Mouse (Mus musculus): ENCODE data around the gene Gstp2. TPM values are rescaled to one million over a fixed set of nuclear protein-coding genes. Genes with fewer than 3 reads are reported as not detected.
"Not testable (repeated sequence)": the region's sequence is repeated elsewhere in the genome, so short reads cannot be mapped to it uniquely, and the experiment has no call there.

Gene Gstp2
- polyA plus RNA-seq, 1 experiment, result 87.8 TPM

DNA sequence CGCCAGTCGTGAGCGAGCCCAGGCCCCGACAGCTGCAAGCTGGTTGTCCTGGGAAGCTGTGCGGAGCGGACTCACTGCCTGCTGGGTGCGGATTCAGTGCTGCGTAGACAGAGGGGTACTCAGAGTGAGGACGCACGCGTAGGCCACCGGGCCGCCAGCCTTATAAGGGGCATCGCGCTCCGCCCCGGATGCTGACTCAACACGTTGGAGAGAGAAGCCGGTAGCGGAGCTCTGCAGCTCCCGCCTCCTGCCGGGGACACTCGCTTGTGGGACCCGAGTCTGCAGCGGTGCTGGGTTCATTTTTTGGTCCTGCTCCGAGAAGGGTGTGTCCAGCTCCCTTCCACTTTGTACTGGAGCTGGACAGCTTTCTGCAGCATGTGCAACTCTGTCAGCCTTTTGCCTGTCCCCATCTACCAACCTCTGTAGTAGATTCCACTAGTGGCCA lies 8.0 kb downstream of the Gstp2 start, which contains the start of gene Gstp1:
Gene Gstp1, minus strand, starts transcription at position 198 of the 445 bp plus-strand sequence.
- TF ChIP-seq POLR2A (IDR thresholded peaks at IDR 0.05; ENCODE audit: borderline replicate concordance, extremely low read depth, low read depth, low read length), result peak; percentile 98
- peak; percentile 18; the same call in 1 of the 2 replicates for TF ChIP-seq CTCF (IDR thresholded peaks at IDR 0.05; ENCODE audit: insufficient read depth, low read length)
- peaks cover 9% of the 10 kb centered on the region; the same call in 1 of the 2 replicates for H3K4me1 ChIP-seq (ENCODE audit: control insufficient read depth, insufficient read depth, low read length)
- H3K4me3 ChIP-seq (replicated peaks; ENCODE audit: extremely low read depth, low read depth, low read length), result peak within 1 kb of the TSS; percentile 99
- WGBS, result 1% methylated on average over 26 of the region's 26 CpGs
- peak; percentile 87 for DNase-seq

DNA sequence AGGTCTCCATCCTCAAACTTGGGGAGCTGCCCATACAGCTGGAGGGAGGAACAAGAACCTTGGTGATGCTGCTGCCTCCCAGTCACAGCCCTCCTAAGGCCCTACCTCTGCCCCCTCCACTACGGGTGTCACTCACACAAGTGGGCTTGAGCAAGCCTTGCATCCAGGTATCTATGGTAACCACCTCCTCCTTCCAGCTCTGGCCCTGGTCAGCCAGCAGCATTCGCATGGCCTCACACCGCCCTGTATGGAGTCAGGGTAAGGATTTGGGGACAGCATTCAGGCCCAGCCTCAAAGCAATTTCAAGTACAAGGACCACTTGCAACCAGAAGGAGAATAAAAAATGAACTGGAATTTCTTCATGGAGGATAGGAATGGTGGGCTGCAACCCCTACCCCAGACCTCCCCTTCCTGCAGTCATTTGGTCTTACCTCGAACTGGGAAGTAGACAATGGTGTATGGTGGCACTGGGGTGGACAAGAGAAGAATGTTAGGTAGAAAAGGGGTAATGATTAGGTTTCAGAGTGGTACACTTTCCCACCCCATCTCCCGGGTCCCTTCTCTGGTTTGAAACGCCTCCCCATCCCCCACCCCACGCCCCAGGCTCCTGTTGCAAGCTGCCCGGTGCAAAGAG lies 8.6 kb downstream of the Gstp2 start:
- peak overlapping the region; percentile 99 for H3K4me3 ChIP-seq (replicated peaks; ENCODE audit: extremely low read depth, low read depth, low read length)
- 28% methylated on average over 8 of the region's 8 CpGs for WGBS
- DNase-seq; H3K4me1 ChIP-seq (ENCODE audit: control insufficient read depth, insufficient read depth, low read length): not testable (repeated sequence)

DNA sequence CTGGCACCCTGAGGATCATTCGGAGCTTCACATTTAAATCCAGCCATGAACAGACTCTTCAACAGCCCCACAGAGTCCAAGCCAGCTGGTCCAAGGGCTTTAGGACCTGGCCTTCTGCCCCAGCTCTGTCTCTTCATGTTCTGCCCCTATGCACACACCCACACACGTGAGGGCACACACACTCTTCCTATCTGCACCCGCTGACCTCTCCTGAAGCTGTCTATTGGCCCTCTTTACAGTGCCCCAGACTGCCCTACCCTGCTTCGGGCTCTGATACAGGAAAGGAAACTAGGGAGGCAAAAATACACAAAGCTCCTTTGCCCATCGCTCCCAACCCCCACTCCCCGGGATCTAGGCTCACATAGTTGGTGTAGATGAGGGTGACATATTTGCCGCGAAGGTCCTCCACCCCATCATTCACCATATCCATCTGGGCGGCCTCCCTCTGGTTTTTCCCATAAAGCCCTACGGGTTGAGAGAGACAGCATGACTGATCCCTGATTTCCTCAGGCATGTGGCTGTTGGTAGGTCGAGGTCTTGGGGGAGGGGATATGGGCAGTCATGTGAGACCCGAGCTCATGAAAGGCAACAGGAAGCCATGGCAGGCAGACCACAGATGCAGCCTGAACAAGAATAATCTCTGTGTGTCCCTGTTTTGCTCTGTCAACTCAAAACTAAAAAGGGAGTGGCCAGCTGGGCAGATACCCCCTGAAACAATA lies 9.3 kb downstream of the Gstp2 start:
- Histone ChIP-seq H3K4me3 (replicated peaks; ENCODE audit: extremely low read depth, low read depth, low read length) (no peak overlapping the region), H3K4me1 (ENCODE audit: control insufficient read depth, insufficient read depth, low read length) (peaks cover 9% of the 10 kb centered on the region; the same call in 1 of the 2 replicates)
- no peak for DNase-seq
- TF ChIP-seq POLR2A (IDR thresholded peaks at IDR 0.05; ENCODE audit: borderline replicate concordance, extremely low read depth, low read depth, low read length) (no peak), CTCF (IDR thresholded peaks at IDR 0.05; ENCODE audit: insufficient read depth, low read length) (no peak)
- 60% methylated on average over 12 of the region's 12 CpGs for WGBS

DNA sequence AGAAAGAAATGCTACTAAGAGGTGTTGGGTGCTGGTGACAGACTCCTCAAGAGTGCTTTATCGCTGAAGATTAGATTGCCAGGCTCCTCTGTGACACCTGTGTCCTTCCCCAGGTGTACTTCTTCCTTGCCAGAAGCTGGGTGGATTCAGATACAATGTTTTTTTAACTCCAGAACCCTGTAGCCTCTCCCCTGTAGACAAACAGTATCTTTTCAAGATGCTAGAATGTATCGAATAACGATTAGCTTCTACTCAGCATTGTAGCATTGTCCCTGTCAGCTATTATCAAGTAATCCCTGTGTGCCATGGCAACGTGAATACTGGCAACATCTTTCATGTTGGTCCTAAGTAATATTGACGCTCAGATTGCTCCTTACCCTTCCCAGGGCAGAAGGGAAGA lies 12.1 kb downstream of the Gstp2 start:
- no peak for TF ChIP-seq POLR2A (IDR thresholded peaks at IDR 0.05; ENCODE audit: borderline replicate concordance, extremely low read depth, low read depth, low read length)
- no peak for TF ChIP-seq CTCF (IDR thresholded peaks at IDR 0.05; ENCODE audit: insufficient read depth, low read length)
- no peak overlapping the region for H3K4me3 ChIP-seq (replicated peaks; ENCODE audit: extremely low read depth, low read depth, low read length)
- WGBS, result 41% methylated on average over 5 of the region's 5 CpGs
- peaks cover 9% of the 10 kb centered on the region; the same call in 1 of the 2 replicates for H3K4me1 ChIP-seq (ENCODE audit: control insufficient read depth, insufficient read depth, low read length)
- DNase-seq, result no peak

DNA sequence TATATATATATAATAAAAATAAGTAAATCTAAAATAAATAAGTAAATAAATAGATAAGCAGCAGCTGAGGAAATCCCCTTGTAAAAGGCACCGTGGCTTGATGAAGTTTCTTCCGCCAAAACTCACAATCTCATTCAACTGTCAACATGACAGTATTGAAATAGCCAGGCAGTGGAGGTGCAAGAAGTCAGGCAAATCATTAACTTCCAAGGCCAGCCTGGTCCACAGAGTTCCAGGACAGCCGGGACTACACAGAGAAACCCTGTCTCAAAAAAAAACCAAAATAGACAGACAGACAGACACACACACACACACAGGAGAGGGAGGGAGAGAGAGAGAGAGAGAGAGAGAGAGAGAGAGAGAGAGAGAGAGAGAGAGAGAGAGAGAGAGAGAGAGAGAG lies 12.5 kb downstream of the Gstp2 start:
- no peak for DNase-seq
- 51% methylated on average over 3 of the region's 3 CpGs for WGBS
- Histone ChIP-seq H3K4me1 (ENCODE audit: control insufficient read depth, insufficient read depth, low read length) (peaks cover 8% of the 10 kb centered on the region; the same call in 1 of the 2 replicates), H3K4me3 (replicated peaks; ENCODE audit: extremely low read depth, low read depth, low read length) (no peak overlapping the region)
- TF ChIP-seq POLR2A (IDR thresholded peaks at IDR 0.05; ENCODE audit: borderline replicate concordance, extremely low read depth, low read depth, low read length), result no peak
- no peak for TF ChIP-seq CTCF (IDR thresholded peaks at IDR 0.05; ENCODE audit: insufficient read depth, low read length)

DNA sequence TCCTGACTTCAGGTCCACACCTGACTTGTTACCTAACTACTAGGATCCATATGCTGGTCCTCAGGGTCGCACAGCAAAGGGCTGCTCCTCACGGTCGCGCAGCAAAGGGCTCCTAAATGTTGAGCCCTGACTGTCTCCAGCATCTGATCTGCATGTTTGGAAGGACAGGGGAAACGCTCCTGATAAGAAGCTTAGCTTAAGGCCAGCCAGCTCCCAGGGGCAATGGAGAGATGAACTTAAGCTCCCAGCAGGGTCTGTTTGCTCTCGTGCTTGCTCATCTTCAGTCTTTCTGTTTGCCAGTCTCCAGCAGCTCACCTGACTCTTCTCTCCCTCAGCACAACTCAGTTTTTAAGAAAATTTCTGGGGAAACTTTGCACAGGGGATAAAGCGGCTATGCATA lies 13.2 kb downstream of the Gstp2 start:
- Histone ChIP-seq H3K4me1 (ENCODE audit: control insufficient read depth, insufficient read depth, low read length) (peaks cover 6% of the 10 kb centered on the region; the same call in 1 of the 2 replicates), H3K4me3 (replicated peaks; ENCODE audit: extremely low read depth, low read depth, low read length) (no peak overlapping the region)
- TF ChIP-seq POLR2A (IDR thresholded peaks at IDR 0.05; ENCODE audit: borderline replicate concordance, extremely low read depth, low read depth, low read length), result no peak
- no peak for TF ChIP-seq CTCF (IDR thresholded peaks at IDR 0.05; ENCODE audit: insufficient read depth, low read length)
- DNase-seq, result no peak
- 60% methylated on average over 7 of the region's 7 CpGs for WGBS

DNA sequence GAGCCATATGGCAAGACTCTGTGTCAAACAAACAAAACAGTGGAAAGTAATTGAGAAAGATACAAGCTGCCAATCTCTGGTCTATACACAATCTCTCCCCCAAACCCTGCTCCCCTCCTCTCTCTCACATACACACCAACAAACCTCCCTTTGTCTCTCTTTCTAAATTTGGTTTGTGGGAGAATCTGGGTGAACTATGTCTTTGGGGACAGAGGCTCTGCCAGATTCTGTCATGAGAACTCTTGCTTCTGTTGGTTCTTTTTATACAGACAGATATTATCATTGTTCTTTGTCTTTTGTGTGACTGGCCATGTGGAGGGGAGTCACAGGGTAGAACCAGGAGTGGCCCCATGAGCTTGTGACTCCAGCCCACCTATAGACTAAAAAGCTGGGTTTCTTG lies 18.2 kb downstream of the Gstp2 start:
- DNase-seq, result no peak
- TF ChIP-seq CTCF (IDR thresholded peaks at IDR 0.05; ENCODE audit: insufficient read depth, low read length) (no peak), POLR2A (IDR thresholded peaks at IDR 0.05; ENCODE audit: borderline replicate concordance, extremely low read depth, low read depth, low read length) (no peak)
- H3K4me1 ChIP-seq (ENCODE audit: control insufficient read depth, insufficient read depth, low read length), result no peaks in the 10 kb centered on the region
- no peak overlapping the region for H3K4me3 ChIP-seq (replicated peaks; ENCODE audit: extremely low read depth, low read depth, low read length)

DNA sequence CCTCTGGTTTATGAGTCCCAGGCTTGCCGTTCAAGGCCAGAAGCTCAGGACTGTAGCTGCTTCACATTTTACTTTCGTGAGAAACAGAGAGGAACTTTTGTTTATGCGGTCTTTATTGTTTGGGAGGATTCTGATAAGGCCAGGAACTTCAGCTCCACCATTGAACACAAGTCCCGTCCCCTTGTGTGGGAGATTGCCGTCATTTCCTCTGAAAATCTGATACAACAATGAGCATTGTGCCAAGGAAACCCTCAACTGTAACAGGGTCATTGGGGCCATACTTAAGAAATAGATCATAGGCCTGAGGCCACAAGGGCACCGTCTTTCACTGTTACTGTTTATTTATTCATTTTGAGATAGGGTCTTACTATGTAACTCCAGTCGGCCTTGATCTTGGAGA lies 22.6 kb downstream of the Gstp2 start:
- DNase-seq, result no peak
- Histone ChIP-seq H3K4me3 (replicated peaks; ENCODE audit: extremely low read depth, low read depth, low read length) (no peak overlapping the region), H3K4me1 (ENCODE audit: control insufficient read depth, insufficient read depth, low read length) (no peaks in the 10 kb centered on the region)
- no peak for TF ChIP-seq POLR2A (IDR thresholded peaks at IDR 0.05; ENCODE audit: borderline replicate concordance, extremely low read depth, low read depth, low read length)
- no peak for TF ChIP-seq CTCF (IDR thresholded peaks at IDR 0.05; ENCODE audit: insufficient read depth, low read length)
- 37% methylated on average over 7 of the region's 7 CpGs for WGBS

DNA sequence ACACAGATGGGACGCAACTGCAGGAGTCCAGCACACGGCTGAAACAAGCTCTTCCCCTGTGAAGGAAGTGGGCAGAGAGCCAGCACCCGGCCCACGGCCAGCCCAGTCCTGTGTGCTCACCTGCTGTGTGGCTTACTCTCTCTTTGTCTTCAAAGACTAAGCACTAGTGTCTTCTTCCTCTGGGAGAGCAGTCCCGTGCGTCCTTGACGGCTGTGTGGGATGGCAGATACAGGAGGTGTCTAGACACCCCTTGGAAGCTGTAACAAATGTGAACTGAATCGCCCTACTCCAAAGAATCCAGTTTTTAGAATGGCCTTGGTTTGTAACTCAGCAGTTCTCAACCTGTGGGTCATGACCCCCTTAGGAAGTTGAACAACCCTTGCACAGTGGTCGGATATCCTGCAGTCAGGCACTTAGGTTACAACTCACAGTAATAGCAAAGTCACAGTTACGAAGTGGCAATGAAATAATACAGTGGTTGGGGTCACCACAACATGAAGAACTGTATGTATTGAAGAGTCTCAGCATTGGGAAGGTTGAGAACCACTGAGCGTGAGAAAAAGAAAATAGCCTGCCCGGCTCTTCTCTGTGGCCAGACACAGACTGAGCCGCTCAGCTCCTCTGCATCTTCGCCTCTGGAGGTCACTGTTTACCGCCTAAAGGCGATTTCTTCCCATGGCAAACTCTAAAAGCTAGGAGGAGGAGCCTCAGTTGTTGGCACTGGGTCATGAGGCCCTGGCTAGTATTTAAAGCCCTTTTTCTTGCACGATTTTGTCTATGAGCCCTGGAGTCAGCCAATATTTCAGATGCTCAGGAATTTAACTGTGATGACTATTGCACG lies 26.9 kb downstream of the Gstp2 start:
- TF ChIP-seq POLR2A (IDR thresholded peaks at IDR 0.05; ENCODE audit: borderline replicate concordance, extremely low read depth, low read depth, low read length) (no peak), CTCF (IDR thresholded peaks at IDR 0.05; ENCODE audit: insufficient read depth, low read length) (peak; percentile 85)
- DNase-seq, result peak; percentile 73
- H3K4me3 ChIP-seq (replicated peaks; ENCODE audit: extremely low read depth, low read depth, low read length), result no peak overlapping the region
- WGBS, result 16% methylated on average over 18 of the region's 18 CpGs
- no peaks in the 10 kb centered on the region for H3K4me1 ChIP-seq (ENCODE audit: control insufficient read depth, insufficient read depth, low read length)
